Mouse (Mus musculus) B cell, adult 2 months (primary cell): ENCODE results near the gene Itfg2.

Source experiments
- DNase-seq, 2 experiments: peaks; one replicate each; pipeline ENCODE4 v3.0.0; 2022

Gene Itfg2

GRCm38 (mm10) chr6:128424269-128425019 lies at the start of gene Itfg2:
Itfg2 (minus strand) TSS chr6:128424931.
- DNase-seq: peak; percentile 96 to 97

- DNase-seq: no peak
Observed at GRCm38 (mm10) chr6:128474112-128474511, 49.4 kb upstream of the Itfg2 start.

GRCm38 (mm10) chr6:128469451-128469850 lies 44.7 kb upstream of the Itfg2 start:
- DNase-seq: peak; percentile 57 to 58

- DNase-seq: peak; percentile 39 to 42
Observed at GRCm38 (mm10) chr6:128467298-128467697, 42.6 kb upstream of the Itfg2 start.

GRCm38 (mm10) chr6:128466563-128466962 lies 41.8 kb upstream of the Itfg2 start:
- no peak for DNase-seq

GRCm38 (mm10) chr6:128466043-128466442 lies 41.3 kb upstream of the Itfg2 start:
- no peak for DNase-seq

GRCm38 (mm10) chr6:128464996-128465395 lies 40.3 kb upstream of the Itfg2 start:
- no peak for DNase-seq

GRCm38 (mm10) chr6:128461606-128462005 lies 36.9 kb upstream of the Itfg2 start:
- DNase-seq: no peak

GRCm38 (mm10) chr6:128460729-128461503 lies 36.2 kb upstream of the Itfg2 start:
- DNase-seq: no peak

- DNase-seq: no peak
Observed at GRCm38 (mm10) chr6:128460321-128460720, 35.6 kb upstream of the Itfg2 start.

- DNase-seq: no peak
Observed at GRCm38 (mm10) chr6:128457186-128457585, 32.5 kb upstream of the Itfg2 start.

- DNase-seq: no peak
Observed at GRCm38 (mm10) chr6:128455835-128456605, 31.3 kb upstream of the Itfg2 start.

GRCm38 (mm10) chr6:128447063-128447462 lies 22.3 kb upstream of the Itfg2 start:
- no peak for DNase-seq

- peak; percentile 50 to 59 for DNase-seq
Observed at GRCm38 (mm10) chr6:128445761-128446535, 21.2 kb upstream of the Itfg2 start.

GRCm38 (mm10) chr6:128440238-128440637 lies 15.5 kb upstream of the Itfg2 start:
- no peak for DNase-seq

- no peak for DNase-seq
Observed at GRCm38 (mm10) chr6:128438871-128439341, 14.2 kb upstream of the Itfg2 start.

GRCm38 (mm10) chr6:128438317-128438870 lies 13.7 kb upstream of the Itfg2 start, which contains the start of gene Fkbp4:
Fkbp4 (minus strand) TSS chr6:128438677.
- peak; percentile 95 to 96 for DNase-seq

- DNase-seq: peak; percentile 56 to 58
Observed at GRCm38 (mm10) chr6:128437731-128438316, 13.1 kb upstream of the Itfg2 start.

GRCm38 (mm10) chr6:128437288-128437687 lies 12.6 kb upstream of the Itfg2 start:
- no peak for DNase-seq

- DNase-seq: no peak
Observed at GRCm38 (mm10) chr6:128436356-128437005, 11.8 kb upstream of the Itfg2 start.

GRCm38 (mm10) chr6:128435474-128435873 lies 10.7 kb upstream of the Itfg2 start:
- DNase-seq: no peak
